Mouse (Mus musculus) embryonic facial prominence, embryonic 11.5 days (tissue): ENCODE data around the gene Taf5l. TPM values are rescaled to one million over a fixed set of nuclear protein-coding genes. Genes with fewer than 3 reads are reported as not detected.

Experiments
- ATAC-seq: fragments of 200-750 bp; cut with Nextera tagmentation; replicated peaks from 2 replicates; pipeline ENCODE4 v1.8.0; 2017; ENCODE audit warnings: low read depth; ENCODE audit not compliant: insufficient number of reproducible peaks, low FRiP score, low TSS enrichment
- DNase-seq: peaks from one replicate; pipeline ENCODE4 v3.0.0-alpha.2; 2015; ENCODE audit warnings: low spot score
- H3K27ac ChIP-seq: fragments of 300-500 bp; sonication (generic); replicated peaks from 2 replicates; pipeline ENCODE4 v1.5.1; 2014; ENCODE audit warnings: mild to moderate bottlenecking, low read depth, low read length, control low read depth
- H3K27me3 ChIP-seq: fragments of 300-500 bp; sonication (generic); 2 replicates; pipeline ENCODE4 v1.6.1; 2014; ENCODE audit warnings: mild to moderate bottlenecking, low read length, moderate library complexity, mixed read lengths; ENCODE audit not compliant: control insufficient read depth, insufficient read depth
- H3K36me3 ChIP-seq: fragments of 300-500 bp; sonication (generic); replicated peaks from 2 replicates; pipeline ENCODE4 v1.6.1; 2014; ENCODE audit warnings: low read depth, mild to moderate bottlenecking, low read length, moderate library complexity, mixed read lengths; ENCODE audit not compliant: control insufficient read depth, insufficient read depth
- H3K4me1 ChIP-seq: fragments of 300-500 bp; sonication (generic); 2 replicates; pipeline ENCODE4 v1.6.1; 2014; ENCODE audit warnings: low read length, mixed read lengths; ENCODE audit not compliant: control insufficient read depth, insufficient read depth
- H3K4me2 ChIP-seq: fragments of 300-500 bp; sonication (generic); 2 replicates; pipeline ENCODE4 v1.6.1; 2014; ENCODE audit warnings: low read depth, mild to moderate bottlenecking, control low read depth, low read length, moderate library complexity
- H3K4me3 ChIP-seq: fragments of 300-500 bp; sonication (generic); 2 replicates; pipeline ENCODE4 v1.5.1; 2014; ENCODE audit warnings: low read depth, low read length, control low read depth
- H3K9ac ChIP-seq: fragments of 300-500 bp; sonication (generic); replicated peaks from 2 replicates; pipeline ENCODE4 v1.6.1; 2014; ENCODE audit warnings: mild to moderate bottlenecking, control low read depth, low read length
- H3K9me3 ChIP-seq: fragments of 300-500 bp; sonication (generic); replicated peaks from 2 replicates; pipeline ENCODE4 v1.6.1; 2016; ENCODE audit warnings: mild to moderate bottlenecking, low read length, inconsistent platforms, mixed read lengths; ENCODE audit not compliant: control insufficient read depth
- WGBS: fragments of 180-500 bp; shearing (Covaris S2); extraction: QIAGEN DNeasy Blood & Tissue Kit; methylation state at CpG from one replicate; pipeline ENCODE4 v1.1.7; 2014; 5-methylcytosine and 5-hydroxymethylcytosine counted together
- microRNA counts: library from miRNA; unstranded; fragments of <30 nt; microRNA quantifications from one replicate; lab custom pipeline; 2016
- microRNA-seq: library from miRNA; unstranded; fragments of <30 nt; microRNA quantifications from one replicate; pipeline ENCODE4, GENCODE M21; 2016; ENCODE audit warnings: borderline number of aligned reads
- polyA plus RNA-seq: library from polyadenylated mRNA; unstranded; fragments of >200 nt; fragmentation: Nextera tagmentation; extraction: Ambion mirVana; gene quantifications from 2 replicates; pipeline ENCODE4 v1.2.1, GENCODE M21; 2014

The Taf5l gene
- polyA plus RNA-seq, 1 experiment from 2014 or later = 45.1 TPM

DNA sequence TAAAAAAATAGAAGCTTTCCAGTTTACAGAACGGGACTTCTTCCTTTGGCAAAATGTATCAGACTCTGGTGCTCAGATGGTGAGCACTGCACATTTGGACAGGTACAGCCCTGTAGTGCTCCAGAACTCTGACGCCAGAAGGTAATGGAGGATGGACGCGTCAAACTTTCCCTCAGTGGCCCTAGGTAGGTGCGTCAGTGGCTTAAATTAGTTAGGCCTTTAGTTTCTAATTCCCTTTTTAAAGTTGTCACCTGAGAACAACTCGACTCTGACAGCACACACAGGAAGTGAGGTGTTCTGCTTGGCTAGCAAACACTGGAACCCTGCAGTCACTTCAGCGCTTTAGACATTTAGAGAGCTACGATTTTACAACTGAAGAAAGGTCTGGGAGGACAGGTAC lies 67.5 kb downstream of the Taf5l start:
- no peaks in the 10 kb centered on the region for H3K9me3 ChIP-seq
- H3K4me3 ChIP-seq = no peak overlapping the region
- H3K36me3 ChIP-seq = no peaks in the 10 kb centered on the region
- H3K27me3 ChIP-seq = no peaks in the 10 kb centered on the region
- no peak overlapping the region for H3K4me2 ChIP-seq
- no peak for ATAC-seq
- H3K9ac ChIP-seq = no peak overlapping the region
- H3K4me1 ChIP-seq = no peaks in the 10 kb centered on the region
- 87% methylated on average over 8 of the region's 8 CpGs for WGBS
- DNase-seq = no peak
- H3K27ac ChIP-seq = no peak overlapping the region

GRCm38 (mm10) chr8:123950077-123950802 lies 71.0 kb downstream of the Taf5l start:
- H3K9ac ChIP-seq = peak overlapping the region; percentile 75; the same call in 1 of the 2 replicates
- no peaks in the 10 kb centered on the region for H3K9me3 ChIP-seq
- no peaks in the 10 kb centered on the region for H3K36me3 ChIP-seq
- no peaks in the 10 kb centered on the region for H3K4me1 ChIP-seq
- ATAC-seq (no peak), DNase-seq (peak; percentile 84)
- peak overlapping the region; percentile 81 for H3K4me2 ChIP-seq
- peak overlapping the region; percentile 99 for H3K4me3 ChIP-seq
- no peak overlapping the region; the same call in 1 of the 2 replicates for H3K27ac ChIP-seq
- 32% methylated on average over 10 of the region's 10 CpGs for WGBS
- no peaks in the 10 kb centered on the region for H3K27me3 ChIP-seq

DNA sequence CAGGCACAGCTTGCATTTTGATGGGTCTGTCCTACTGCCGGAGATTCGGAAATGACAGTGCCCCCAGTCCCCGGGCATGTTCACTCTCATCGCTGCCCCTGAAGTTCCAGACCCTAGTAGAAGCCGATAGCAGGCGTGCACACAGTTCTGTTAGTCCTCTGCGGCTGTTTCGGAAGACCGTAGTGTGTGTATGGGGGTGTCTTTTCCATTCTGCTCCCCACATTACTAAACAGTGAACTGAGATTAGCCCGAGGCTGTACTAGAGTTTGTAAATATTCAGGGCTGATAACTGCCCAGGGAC lies 71.6 kb downstream of the Taf5l start:
- ATAC-seq = peak; percentile 54; the same call in 1 of the 2 replicates

DNA sequence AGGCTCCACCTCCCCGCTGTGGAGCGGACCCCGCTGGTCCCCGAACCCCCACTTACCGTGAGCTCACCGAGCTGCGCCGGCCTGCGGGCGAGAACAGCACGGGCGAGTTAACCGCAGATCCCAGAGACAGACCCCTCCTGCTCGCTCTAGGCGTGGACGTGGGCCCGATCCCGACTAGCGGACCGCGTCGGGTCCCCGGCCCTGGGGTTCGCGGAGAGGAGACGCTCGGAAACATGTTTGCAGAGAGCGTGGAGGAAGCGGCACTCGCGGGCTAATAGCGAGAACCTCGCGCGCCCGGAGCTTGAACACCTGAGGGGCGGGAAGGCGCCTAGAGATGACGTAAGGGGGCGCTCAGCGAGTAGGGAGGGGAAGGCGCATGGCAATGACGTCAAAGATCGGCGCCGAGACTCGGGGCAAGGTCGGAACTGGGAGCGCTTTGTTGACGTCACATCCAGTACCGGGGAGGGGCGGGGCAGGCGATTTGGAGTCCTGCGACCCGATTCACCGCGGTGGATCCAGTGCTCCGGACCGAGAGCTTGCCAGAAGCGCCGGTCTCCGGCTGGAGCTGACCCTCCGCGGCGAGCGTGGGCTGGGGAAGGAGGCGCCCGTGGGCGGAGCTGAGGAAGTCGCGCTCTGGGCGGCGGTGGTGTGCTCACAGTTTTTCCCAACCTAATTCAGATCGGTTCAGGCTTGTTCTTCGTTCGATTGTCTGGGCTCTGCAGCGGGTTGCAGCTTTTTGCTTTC lies 72.1 kb downstream of the Taf5l start, which contains the start of gene Nup133:
Gene Nup133 (minus strand): TSS at position 324 of the 744 bp plus-strand sequence.
- Histone ChIP-seq H3K9ac (peak within 1 kb of the TSS; percentile 83), H3K9me3 (no peaks in the 10 kb centered on the region), H3K4me1 (no peaks in the 10 kb centered on the region), H3K4me3 (peak within 1 kb of the TSS; percentile 99), H3K36me3 (no peaks in the 10 kb centered on the region), H3K27ac (no peak within 1 kb of the TSS; the same call in 1 of the 2 replicates), H3K4me2 (peak within 1 kb of the TSS; percentile 81), H3K27me3 (no peaks in the 10 kb centered on the region)
- DNase-seq (peak; percentile 100), ATAC-seq (peak; percentile 80)
- WGBS = under 1% methylated on average over 77 of the region's 77 CpGs

More for the DNA sequence above, 71.6 kb downstream of the Taf5l start:
- Histone ChIP-seq H3K9me3 (no peaks in the 10 kb centered on the region), H3K4me2 (peak overlapping the region; percentile 81), H3K4me1 (no peaks in the 10 kb centered on the region), H3K27ac (no peak overlapping the region), H3K9ac (peak overlapping the region; percentile 75), H3K27me3 (no peaks in the 10 kb centered on the region), H3K4me3 (peak overlapping the region; percentile 99), H3K36me3 (no peaks in the 10 kb centered on the region)
- WGBS = 4% methylated on average over 10 of the region's 10 CpGs
- no peak for DNase-seq

MicroRNAs encoded within 50 kb of the gene (microRNA counts, 519-probe panel; counts per million panel counts)
- not detected for microRNA mmu-miR-1967 (lab: Ali Mortazavi, UCI)

Small RNA genes within 50 kb of the gene (microRNA-seq; reads per million reads assigned to microRNA genes)
- not detected for gene Mir1967

Other genes starting within 250 kb of the Taf5l start
- 56.7 and 57.3 TPM in 2 replicates for gene Rab4a, start 215.4 kb downstream of the Taf5l start, polyA plus RNA-seq
- gene Ccsap, start 161.2 kb downstream of the Taf5l start, polyA plus RNA-seq = 5.6 and 6.9 TPM in 2 replicates
- 4.9 and 10.2 TPM in 2 replicates for gene Acta1, start 126.6 kb downstream of the Taf5l start, polyA plus RNA-seq
- 55.2 and 63.0 TPM in 2 replicates for gene Nup133, start 72.1 kb downstream of the Taf5l start, polyA plus RNA-seq
- gene Abcb10, start 38.3 kb downstream of the Taf5l start, polyA plus RNA-seq = 18.8 TPM in 2 replicates
- gene Urb2, start 111 bp upstream of the Taf5l start, polyA plus RNA-seq = 6.7 and 7.2 TPM in 2 replicates
- 52.5 and 54.7 TPM in 2 replicates for gene Galnt2, start 210.0 kb upstream of the Taf5l start, polyA plus RNA-seq